Mouse (Mus musculus): ENCODE data around the gene Adrb1. TPM values are rescaled to one million over a fixed set of nuclear protein-coding genes. Genes with fewer than 3 reads are reported as not detected.

Gene Adrb1
- 0.24 and 0.28 TPM in 2 replicates for polyA plus RNA-seq (2015; fragmentation: Nextera tagmentation; extraction: Ambion mirVana)

DNA sequence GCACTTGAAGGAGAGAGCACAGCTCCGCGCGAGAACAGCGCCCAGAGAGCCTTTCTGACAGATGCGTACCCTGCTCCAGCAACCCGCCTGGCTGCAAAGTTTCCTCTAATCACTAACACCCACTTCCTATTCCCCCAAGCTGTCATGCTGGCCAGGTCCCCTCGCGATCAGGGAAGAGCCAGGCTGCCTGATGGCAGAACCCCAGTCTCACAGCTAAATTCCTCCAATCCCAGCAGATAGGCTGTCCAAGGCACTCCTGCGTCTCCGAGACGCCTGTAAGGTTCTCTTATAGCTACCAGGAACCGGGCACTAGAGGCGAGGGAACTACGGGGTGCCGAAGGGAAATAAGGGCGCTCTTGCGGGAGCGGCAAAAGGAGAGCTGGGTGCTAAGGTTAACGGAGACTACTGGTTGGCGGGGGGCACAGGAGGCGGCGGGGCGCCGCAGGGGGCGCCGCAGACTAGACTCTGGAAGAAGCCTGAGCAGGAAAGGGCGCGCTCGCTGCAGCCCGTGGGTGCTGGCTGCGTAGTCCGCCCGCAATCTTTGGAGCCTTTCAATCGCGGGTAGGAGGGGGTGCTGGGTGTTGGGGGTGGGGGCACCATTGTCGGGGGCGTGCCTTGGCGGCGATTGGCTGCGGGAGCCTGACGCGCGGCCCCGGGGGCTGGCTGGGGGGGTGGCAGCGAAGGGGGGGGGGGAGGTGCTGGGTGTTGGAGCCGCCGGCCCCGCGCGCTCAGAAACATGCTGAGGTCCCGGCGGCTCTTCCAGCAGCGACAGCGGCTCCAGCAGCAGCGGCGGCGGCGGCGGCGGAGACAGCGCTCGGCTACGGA lies at the start of gene Adrb1:
Adrb1 (plus strand) TSS at position 813 of the 825 bp plus-strand sequence.

Other genes with a start within 250 kb of the Adrb1 start
- gene Dclre1a, start 174.0 kb upstream of the Adrb1 start, polyA plus RNA-seq (2015; fragmentation: Nextera tagmentation; extraction: Ambion mirVana): 6.9 and 8.2 TPM in 2 replicates
- gene Nhlrc2, start 173.9 kb upstream of the Adrb1 start, polyA plus RNA-seq (2015; fragmentation: Nextera tagmentation; extraction: Ambion mirVana): 5.4 and 6.5 TPM in 2 replicates
- gene Ccdc186, start 100.0 kb downstream of the Adrb1 start, polyA plus RNA-seq (2015; fragmentation: Nextera tagmentation; extraction: Ambion mirVana): 12.5 and 13.4 TPM in 2 replicates
- gene Tdrd1, start 104.0 kb downstream of the Adrb1 start, polyA plus RNA-seq (2015; fragmentation: Nextera tagmentation; extraction: Ambion mirVana): 0.38 and 0.49 TPM in 2 replicates
- 0.46 TPM in 1 of 2 replicates, not detected in the other for gene Vwa2, start 152.1 kb downstream of the Adrb1 start, polyA plus RNA-seq (2015; fragmentation: Nextera tagmentation; extraction: Ambion mirVana)

All from skeletal muscle tissue, postnatal 0 days (tissue).